Comparison of ENCODE assay signal across 10 mouse cellular contexts in genomic region chr3:87745036-87745659, GRCm38 (mm10). TPM values are rescaled to one million over a fixed set of nuclear protein-coding genes. Genes with fewer than 3 reads are reported as not detected.
DNase-seq lines count a peak whose midpoint lies in the region; ATAC-seq and TF ChIP-seq lines count a peak whose summit lies in the region.
"Had no signal": no experiment of that assay in that cellular context is flagged by ENCODE, and none has a peak within 500 bp of the region (broad histone marks: within the 10 kb centered on the region; RNA-seq: fewer than 3 reads in every experiment).

No protein-coding gene starts in this region.

- peak overlapping the region; percentile 35; the same call in 1 of the 2 replicates for H3K9ac ChIP-seq in kidney, postnatal 0 days (ENCODE audit: low read depth, low read length)
- no peak overlapping the region for H3K9ac ChIP-seq in embryonic facial prominence, embryonic 15.5 days
- H3K9ac ChIP-seq in intestine, embryonic 14.5 days (ENCODE audit: low read length): peak overlapping the region; percentile 20; the same call in 1 of the 2 replicates
- H3K9ac ChIP-seq in midbrain, embryonic 15.5 days: no peak overlapping the region

- H3K27ac ChIP-seq in kidney, postnatal 0 days: peak overlapping the region; percentile 77
- 0 out of 2 replicates have a peak overlapping the region, but pooled peaks have one; percentile 30 for H3K27ac ChIP-seq in embryonic facial prominence, embryonic 15.5 days (replicated peaks)
- H3K27ac ChIP-seq in intestine, embryonic 14.5 days (ENCODE audit: low read depth): peak overlapping the region; percentile 85
- H3K27ac ChIP-seq in midbrain, embryonic 15.5 days: no peak overlapping the region

- H3K4me2 ChIP-seq in kidney, postnatal 0 days (ENCODE audit: low read length): peak overlapping the region; percentile 41
- H3K4me2 ChIP-seq in embryonic facial prominence, embryonic 15.5 days (replicated peaks): peak overlapping the region; percentile 45
- H3K4me2 ChIP-seq in intestine, embryonic 14.5 days (ENCODE audit: low read length): peak overlapping the region; percentile 41
- H3K4me2 ChIP-seq in midbrain, embryonic 15.5 days: peak overlapping the region; percentile 32

- 19% methylated on average over 18 of the region's 18 CpGs for WGBS in kidney, postnatal 0 days
- WGBS in embryonic facial prominence, embryonic 15.5 days: 22% methylated on average over 18 of the region's 18 CpGs
- 20% methylated on average over 18 of the region's 18 CpGs for WGBS in intestine, embryonic 14.5 days
- 29% methylated on average over 18 of the region's 18 CpGs for WGBS in midbrain, embryonic 15.5 days

- peaks cover 8% of the 10 kb centered on the region; the same call in 1 of the 2 replicates for H3K36me3 ChIP-seq in kidney, postnatal 0 days (ENCODE audit: insufficient read depth, low read length)
- 0 out of 2 replicates have a peak, but pooled peaks cover 3% of the 10 kb centered on the region for H3K36me3 ChIP-seq in embryonic facial prominence, embryonic 15.5 days
- H3K36me3 ChIP-seq in intestine, embryonic 14.5 days (ENCODE audit: control insufficient read depth, insufficient read depth, low read length): peaks cover 9% of the 10 kb centered on the region; the same call in 1 of the 2 replicates
- H3K36me3 ChIP-seq in midbrain, embryonic 15.5 days (replicated peaks): no peaks in the 10 kb centered on the region

- no peaks in the 10 kb centered on the region for H3K9me3 ChIP-seq in kidney, postnatal 0 days (replicated peaks; ENCODE audit: low read length)
- H3K9me3 ChIP-seq in embryonic facial prominence, embryonic 15.5 days (replicated peaks): no peaks in the 10 kb centered on the region
- no peaks in the 10 kb centered on the region for H3K9me3 ChIP-seq in intestine, embryonic 14.5 days (ENCODE audit: control insufficient read depth, low read length)
- no peaks in the 10 kb centered on the region for H3K9me3 ChIP-seq in midbrain, embryonic 15.5 days
- H3K9me3 ChIP-seq: megakaryocyte, embryonic 14.5 days had no signal

- H3K4me1 ChIP-seq in kidney, postnatal 0 days (replicated peaks; ENCODE audit: insufficient read depth, low read length): peaks cover 8% of the 10 kb centered on the region; the same call in 1 of the 2 replicates
- peaks cover 24% of the 10 kb centered on the region for H3K4me1 ChIP-seq in embryonic facial prominence, embryonic 15.5 days
- H3K4me1 ChIP-seq in intestine, embryonic 14.5 days (replicated peaks; ENCODE audit: control insufficient read depth, insufficient read depth, low read length): peaks cover 20% of the 10 kb centered on the region
- peaks cover 9% of the 10 kb centered on the region for H3K4me1 ChIP-seq in midbrain, embryonic 15.5 days

- no peaks in the 10 kb centered on the region for H3K27me3 ChIP-seq in kidney, postnatal 0 days (ENCODE audit: insufficient read depth, low read length)
- no peaks in the 10 kb centered on the region; the same call in 1 of the 2 replicates for H3K27me3 ChIP-seq in embryonic facial prominence, embryonic 15.5 days
- H3K27me3 ChIP-seq in intestine, embryonic 14.5 days (replicated peaks; ENCODE audit: control insufficient read depth, insufficient read depth, low read length): no peaks in the 10 kb centered on the region
- no peaks in the 10 kb centered on the region for H3K27me3 ChIP-seq in midbrain, embryonic 15.5 days (replicated peaks)
- H3K27me3 ChIP-seq: megakaryocyte, embryonic 14.5 days had no signal

- ATAC-seq in kidney, postnatal 0 days (replicated peaks; ENCODE audit: low FRiP score, low read depth): peak; percentile 42
- no peak for ATAC-seq in embryonic facial prominence, embryonic 15.5 days (ENCODE audit: insufficient number of reproducible peaks, low FRiP score, low TSS enrichment, low read depth)
- ATAC-seq in intestine, embryonic 14.5 days (replicated peaks; ENCODE audit: low FRiP score, low TSS enrichment, low read depth): peak; percentile 70; the same call in 1 of the 2 replicates
- ATAC-seq in midbrain, embryonic 15.5 days (replicated peaks): peak; percentile 48; the same call in 1 of the 2 replicates

- DNase-seq in kidney, postnatal 0 days (ENCODE audit: low spot score): peak; percentile 87
- DNase-seq in kidney, adult 9 months: no peak
- DNase-seq in intestine, embryonic 14.5 days (ENCODE audit: low spot score): peak; percentile 69
- DNase-seq in ovary, adult 18-20 months (ENCODE audit: low spot score): no peak
- no peak for DNase-seq in Muller cell, postnatal 12 days (ENCODE audit: inconsistent ontology term)
- DNase-seq in spleen, adult 12 weeks (ENCODE audit: low spot score): no peak
- DNase-seq: adrenal gland, postnatal 10 days had no signal

- no peak overlapping the region for H3K4me3 ChIP-seq in kidney, postnatal 0 days (replicated peaks; ENCODE audit: low read depth, low read length)
- peak overlapping the region; percentile 18 for H3K4me3 ChIP-seq in embryonic facial prominence, embryonic 15.5 days (replicated peaks)
- H3K4me3 ChIP-seq in intestine, embryonic 14.5 days (ENCODE audit: low read depth, low read length): peak overlapping the region; percentile 10; the same call in 1 of the 2 replicates
- H3K4me3 ChIP-seq in midbrain, embryonic 15.5 days: no peak overlapping the region
- H3K4me3 ChIP-seq: megakaryocyte, embryonic 14.5 days had no signal

- no peak for TF ChIP-seq CTCF in kidney, postnatal 0 days (IDR thresholded peaks at IDR 0.05; ENCODE audit: low read depth)

RNA-seq across cellular contexts. Expression of gene Lrrc71, which starts 3.3 kb away (rescaled TPM):
- polyA plus RNA-seq in kidney, postnatal 0 days (2015; fragmentation: Nextera tagmentation; extraction: Ambion mirVana): 0.37 and 0.45 TPM in 2 replicates
- polyA plus RNA-seq in embryonic facial prominence, embryonic 15.5 days (2015; fragmentation: Nextera tagmentation; extraction: Ambion mirVana): 3.3 and 5.4 TPM in 2 replicates
- polyA plus RNA-seq in intestine, embryonic 14.5 days (2014; fragmentation: Nextera tagmentation; extraction: Ambion mirVana): 0.39 and 0.73 TPM in 2 replicates
- polyA plus RNA-seq in midbrain, embryonic 15.5 days (2015; fragmentation: Nextera tagmentation; extraction: Ambion mirVana): 0.84 and 0.89 TPM in 2 replicates

RNA-seq across cellular contexts. Expression of gene Ntrk1, which starts 49.8 kb away (rescaled TPM):
- polyA plus RNA-seq in kidney, postnatal 0 days (2015; fragmentation: Nextera tagmentation; extraction: Ambion mirVana): 2.1 and 2.3 TPM in 2 replicates
- 4.2 and 4.9 TPM in 2 replicates for polyA plus RNA-seq in embryonic facial prominence, embryonic 15.5 days (2015; fragmentation: Nextera tagmentation; extraction: Ambion mirVana)
- polyA plus RNA-seq in intestine, embryonic 14.5 days (2014; fragmentation: Nextera tagmentation; extraction: Ambion mirVana): 1.0 and 1.3 TPM in 2 replicates
- 1.0 and 1.6 TPM in 2 replicates for polyA plus RNA-seq in midbrain, embryonic 15.5 days (2015; fragmentation: Nextera tagmentation; extraction: Ambion mirVana)

RNA-seq across cellular contexts. Expression of gene Insrr, which starts 51.6 kb away (rescaled TPM):
- polyA plus RNA-seq in kidney, postnatal 0 days (2015; fragmentation: Nextera tagmentation; extraction: Ambion mirVana): 1.9 and 2.3 TPM in 2 replicates
- 0.47 and 0.68 TPM in 2 replicates for polyA plus RNA-seq in embryonic facial prominence, embryonic 15.5 days (2015; fragmentation: Nextera tagmentation; extraction: Ambion mirVana)
- 0.32 and 0.72 TPM in 2 replicates for polyA plus RNA-seq in intestine, embryonic 14.5 days (2014; fragmentation: Nextera tagmentation; extraction: Ambion mirVana)
- 0.66 and 0.69 TPM in 2 replicates for polyA plus RNA-seq in midbrain, embryonic 15.5 days (2015; fragmentation: Nextera tagmentation; extraction: Ambion mirVana)

Comparison
In these comparisons a context has a peak if more than half of its experiments do, and no peak if none do; other contexts are left out.
1. DNase-seq: peak in kidney, postnatal 0 days (single experiment) and intestine, embryonic 14.5 days (single experiment); none in kidney, adult 9 months (single experiment), ovary, adult 18-20 months (single experiment), Muller cell, postnatal 12 days (single experiment) and spleen, adult 12 weeks (single experiment).
2. H3K4me3 ChIP-seq: peak in embryonic facial prominence, embryonic 15.5 days (single experiment) and intestine, embryonic 14.5 days (single experiment); none in kidney, postnatal 0 days (single experiment) and midbrain, embryonic 15.5 days (single experiment).
3. H3K9ac ChIP-seq: peak in kidney, postnatal 0 days (single experiment) and intestine, embryonic 14.5 days (single experiment); none in embryonic facial prominence, embryonic 15.5 days (single experiment) and midbrain, embryonic 15.5 days (single experiment).
4. Peak in every context shown above with its lines, with median percentiles within 50 percentile points of each other: H3K4me2 ChIP-seq.